Mouse (Mus musculus) mesoderm, embryonic 11.5 days (tissue): ENCODE data around the gene Sf3a3.

Experiments
- DNase-seq: peaks from one replicate; pipeline ENCODE4 v3.0.0-alpha.2; 2012; ENCODE audit warnings: low read depth, low spot score

Gene Sf3a3

DNA sequence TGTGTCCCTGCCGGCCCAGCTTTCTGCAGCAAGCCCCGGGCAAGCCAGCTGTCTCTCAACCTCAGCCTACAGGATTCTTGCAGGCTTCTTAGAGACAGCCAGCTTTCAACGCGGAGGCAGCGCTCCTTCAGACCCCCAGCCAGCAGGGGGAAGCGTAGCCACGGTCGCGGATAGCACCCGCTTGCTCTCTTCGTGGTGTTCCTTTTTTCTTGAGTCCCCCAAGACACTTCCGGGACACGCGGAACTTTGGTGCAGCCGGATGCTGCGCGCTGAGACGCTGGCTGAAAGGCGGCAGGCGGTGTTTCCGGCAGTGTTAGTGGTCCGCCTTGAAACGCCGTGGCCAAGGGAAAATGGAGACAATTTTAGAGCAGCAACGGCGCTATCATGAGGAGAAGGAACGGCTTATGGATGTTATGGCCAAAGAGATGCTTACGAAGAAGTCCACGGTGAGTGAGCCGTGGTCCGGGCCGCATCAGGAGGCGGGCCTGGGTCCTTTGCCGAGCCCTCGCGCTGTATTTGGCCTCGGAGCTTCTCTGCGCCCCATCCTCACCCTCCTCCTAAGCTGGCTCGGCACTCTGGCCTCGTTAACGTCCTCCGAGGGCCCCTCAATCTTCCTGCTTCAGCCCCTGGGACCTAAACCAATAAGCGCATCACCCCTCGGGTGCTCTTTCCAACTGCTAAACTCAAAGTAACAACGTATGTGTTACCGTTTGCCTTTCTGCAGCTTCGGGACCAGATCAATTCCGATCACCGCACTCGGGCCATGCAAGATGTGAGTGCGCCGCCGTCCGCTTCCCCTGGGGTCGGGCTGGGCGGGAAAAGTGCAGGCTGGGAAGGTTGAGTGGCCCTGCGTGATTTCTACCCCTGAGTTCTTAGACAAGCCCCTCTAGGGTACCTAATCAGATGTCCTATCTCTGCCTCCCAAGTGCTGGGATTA is at the start of gene Sf3a3:
Gene Sf3a3, plus strand, starts transcription at position 232 of the 937 bp plus-strand sequence.
- DNase-seq = peak; percentile 97

DNA sequence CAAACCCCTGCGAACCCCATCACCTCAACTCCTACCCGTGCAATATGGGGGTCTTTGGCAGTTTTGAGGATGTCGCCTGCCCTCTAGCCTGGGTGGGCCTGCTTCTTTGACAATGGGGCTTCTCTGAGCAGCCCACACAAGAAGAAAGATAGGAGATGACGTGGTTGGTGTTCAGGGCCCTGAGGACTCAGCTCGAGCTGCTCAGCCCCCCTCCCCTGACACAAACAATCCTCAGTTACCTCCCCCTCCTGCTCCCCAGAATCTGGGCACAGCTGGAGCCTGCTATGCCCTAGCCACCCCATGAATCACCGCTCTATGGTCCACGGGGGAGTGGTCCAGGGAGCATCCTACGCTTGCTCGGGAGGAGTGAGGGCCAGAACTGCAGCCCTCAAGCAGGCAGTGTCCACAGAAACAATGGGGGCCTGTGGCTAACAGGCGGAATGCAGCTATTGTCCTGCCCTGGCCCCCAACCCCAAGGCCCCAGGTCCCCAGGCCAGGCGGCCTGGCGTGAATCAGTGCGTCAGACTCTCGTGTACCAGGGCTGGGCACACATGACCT is 47.0 kb upstream of the Sf3a3 start:
- DNase-seq = no peak

DNA sequence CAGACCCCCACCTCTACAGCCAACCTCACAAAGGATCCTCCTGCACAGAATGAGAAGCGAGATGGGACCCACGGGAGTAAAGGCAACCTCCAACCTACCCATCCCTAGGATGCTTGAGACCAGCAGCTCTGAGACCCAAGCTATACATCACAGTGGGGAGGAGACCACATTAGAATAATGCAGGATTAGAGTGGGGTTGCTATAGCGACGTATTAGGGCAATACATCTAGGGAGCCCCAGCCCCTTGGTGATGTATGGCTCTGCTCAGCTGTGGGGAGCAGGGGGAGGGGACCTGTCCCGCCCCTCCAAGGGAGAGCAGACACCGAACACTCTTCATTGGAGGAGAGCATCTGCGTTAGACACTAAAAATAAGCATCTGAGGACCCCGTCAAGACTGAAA is 46.5 kb upstream of the Sf3a3 start:
- peak; percentile 69 for DNase-seq

DNA sequence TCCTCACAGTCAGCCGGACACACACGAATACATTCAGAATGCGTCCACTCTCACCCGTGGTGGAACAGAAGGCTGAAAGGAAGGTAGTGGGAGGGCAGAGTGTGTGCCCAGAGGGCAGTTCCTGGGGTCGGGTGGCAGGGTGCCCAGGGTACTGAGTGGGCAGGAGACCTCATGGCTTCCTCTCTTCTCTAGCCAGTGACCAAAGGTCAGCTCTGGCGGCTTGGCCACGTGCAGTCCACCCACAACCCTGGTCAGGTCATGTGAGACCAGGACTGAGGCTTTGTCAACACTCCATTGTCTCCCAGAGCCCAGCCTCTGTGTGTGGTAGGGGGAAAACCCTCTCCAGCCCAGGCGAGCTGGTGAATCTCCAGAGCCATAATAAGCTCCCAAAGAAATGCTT is 44.3 kb upstream of the Sf3a3 start:
- no peak for DNase-seq

DNA sequence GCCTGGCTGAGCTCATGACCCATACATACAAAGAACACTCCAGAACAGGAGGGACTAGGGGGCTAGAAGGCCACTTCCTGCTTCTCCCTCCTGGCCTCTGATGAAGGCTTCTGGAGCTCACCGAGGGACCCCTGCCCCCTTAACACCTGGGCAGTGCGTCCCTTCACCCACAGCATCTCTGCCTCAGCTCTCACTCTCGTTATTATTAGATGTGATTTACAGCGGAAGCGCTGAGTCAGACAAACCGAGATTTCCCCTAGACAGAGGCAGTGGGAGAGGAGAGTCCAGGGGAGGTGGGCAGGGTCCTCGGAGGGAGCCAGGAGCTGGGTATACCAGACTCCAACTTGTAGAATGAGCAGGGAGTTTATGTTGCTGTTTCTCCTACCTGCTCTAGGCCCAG is 43.0 kb upstream of the Sf3a3 start:
- no peak for DNase-seq

DNA sequence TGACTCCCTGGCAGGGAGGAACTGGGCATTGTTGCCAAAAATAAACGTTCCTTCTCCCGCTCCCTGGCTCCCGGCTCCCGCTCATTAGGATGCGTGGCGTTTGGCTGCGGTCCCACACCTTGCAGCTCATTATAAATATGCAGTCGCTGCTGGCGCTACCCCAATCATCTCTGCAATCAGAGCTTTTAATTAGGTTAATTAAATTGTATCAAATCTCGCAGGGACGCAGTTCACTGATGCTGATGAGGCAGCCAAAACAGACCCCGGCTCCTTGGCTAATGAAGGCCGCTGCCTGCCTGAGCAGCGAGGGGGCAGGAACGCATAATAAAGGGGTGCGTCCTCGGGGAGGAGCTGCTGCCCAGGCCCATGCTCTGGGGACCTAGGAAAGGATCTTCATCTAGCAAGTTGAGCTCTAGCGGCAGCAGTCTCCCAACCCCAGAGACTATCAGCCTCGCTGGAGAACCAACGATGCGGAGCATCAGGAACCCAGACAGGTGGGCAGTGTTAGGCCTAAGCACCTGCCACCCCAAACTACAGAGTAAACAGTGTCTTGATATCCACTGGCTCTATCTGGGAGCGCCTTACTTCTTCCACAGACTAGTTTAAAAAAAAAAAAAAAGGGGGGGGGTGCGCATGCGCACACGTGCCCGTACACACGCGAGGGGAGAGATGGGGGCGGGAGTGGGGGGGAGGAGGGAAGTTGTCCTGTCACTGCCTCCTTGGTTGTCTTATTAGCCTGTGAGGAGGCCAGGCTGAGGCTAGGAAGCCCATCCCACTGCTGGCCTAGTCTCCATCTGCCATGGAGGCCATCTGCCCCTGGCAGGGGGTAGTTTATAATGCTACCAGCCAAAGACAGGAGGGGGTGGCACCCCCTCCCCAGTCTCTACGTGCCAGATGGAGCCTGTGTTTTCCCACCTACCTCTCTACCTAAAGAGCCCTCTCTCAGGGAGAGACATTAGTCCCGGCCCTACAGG is 41.9 kb upstream of the Sf3a3 start:
- no peak for DNase-seq

DNA sequence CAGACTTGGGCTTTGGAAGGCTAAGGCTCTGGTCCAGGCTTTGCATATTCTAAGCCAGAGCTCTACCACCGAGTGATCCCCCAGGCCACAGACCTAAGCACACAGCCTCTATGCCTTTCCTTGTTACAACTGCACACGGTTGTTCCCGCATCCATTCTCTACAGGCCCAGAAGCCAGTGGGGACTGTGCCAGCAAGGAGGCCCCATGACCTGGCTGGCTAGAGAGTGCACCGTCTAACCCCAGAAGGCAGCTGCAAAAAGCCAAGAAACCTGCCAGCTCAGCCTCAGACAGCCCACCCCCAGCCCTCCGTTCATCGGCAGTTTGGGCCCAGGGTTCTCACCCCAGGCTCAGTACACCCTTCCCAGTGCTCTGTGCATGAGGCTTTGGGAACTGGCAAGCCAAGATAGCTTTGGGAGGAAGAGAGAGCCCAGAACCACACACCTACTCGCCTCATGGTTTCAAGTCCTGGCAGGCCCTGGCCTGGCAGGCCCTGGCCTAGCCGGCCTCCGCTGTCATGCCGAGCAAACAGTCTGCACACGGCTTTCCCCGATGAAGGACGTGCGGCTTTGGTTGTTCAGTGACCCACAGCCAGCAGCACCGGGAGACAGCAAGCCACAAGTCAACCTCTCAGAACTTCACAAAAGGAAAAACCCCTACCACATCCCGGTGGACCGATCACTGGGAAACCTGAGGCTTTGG is 40.1 kb upstream of the Sf3a3 start:
- DNase-seq = no peak

DNA sequence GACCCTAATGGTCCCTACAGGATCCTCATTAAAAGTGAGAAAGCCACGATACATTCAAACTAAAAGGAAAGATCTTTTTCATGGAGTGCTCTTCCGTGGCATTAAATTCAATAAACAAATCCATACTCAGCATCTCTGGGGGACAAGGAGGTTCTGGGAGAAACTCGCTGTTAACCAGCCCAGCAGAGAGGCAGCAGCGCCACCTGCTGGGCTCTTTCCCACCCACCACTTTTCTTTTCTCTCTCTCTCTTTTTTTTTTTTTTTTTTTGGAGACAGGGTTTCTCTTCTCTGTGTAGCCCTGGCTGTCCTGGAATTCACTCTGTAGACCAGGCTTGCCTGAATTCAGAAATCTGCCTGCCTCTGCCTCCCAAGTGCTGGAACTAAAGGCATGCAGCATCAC is 39.5 kb upstream of the Sf3a3 start:
- DNase-seq = peak; percentile 88

DNA sequence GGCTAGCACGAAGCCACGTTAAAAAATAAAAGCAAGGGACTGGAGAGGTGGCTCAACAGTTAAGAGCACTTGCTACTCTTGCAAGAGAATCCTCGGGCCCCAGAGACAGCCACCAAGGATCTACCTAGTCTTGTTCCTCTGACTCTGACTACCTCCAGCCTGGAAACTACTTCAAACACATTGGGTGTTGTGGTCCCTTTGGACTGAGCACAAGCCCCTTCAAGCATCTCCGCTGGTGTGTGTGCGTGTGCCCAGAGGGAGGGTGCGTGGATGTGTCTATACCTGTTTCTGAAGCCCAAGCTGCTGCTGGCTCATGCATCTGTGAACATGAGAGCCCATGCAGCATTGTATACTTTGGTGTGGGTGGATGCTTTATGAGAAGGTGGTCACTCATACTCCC is 38.6 kb upstream of the Sf3a3 start:
- DNase-seq = no peak

DNA sequence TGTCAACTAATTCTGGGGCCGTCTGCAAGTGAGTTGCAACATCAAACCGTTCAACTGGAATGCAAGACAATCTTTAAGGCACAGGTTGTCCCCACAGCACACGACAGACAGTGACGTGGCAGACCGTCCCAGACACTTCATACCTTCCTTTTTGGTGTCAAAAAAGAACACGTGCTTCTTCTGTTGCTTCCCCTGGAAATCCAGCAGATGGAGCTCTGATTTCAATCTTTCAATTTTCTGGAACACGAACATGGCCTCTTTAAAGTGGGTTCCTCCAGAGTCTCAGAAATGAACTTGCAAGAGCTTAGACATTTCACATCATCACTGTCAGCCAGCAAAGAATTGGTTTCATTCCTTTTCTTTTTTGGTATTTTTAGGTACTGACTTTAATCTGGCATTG is 32.3 kb upstream of the Sf3a3 start:
- no peak for DNase-seq

DNA sequence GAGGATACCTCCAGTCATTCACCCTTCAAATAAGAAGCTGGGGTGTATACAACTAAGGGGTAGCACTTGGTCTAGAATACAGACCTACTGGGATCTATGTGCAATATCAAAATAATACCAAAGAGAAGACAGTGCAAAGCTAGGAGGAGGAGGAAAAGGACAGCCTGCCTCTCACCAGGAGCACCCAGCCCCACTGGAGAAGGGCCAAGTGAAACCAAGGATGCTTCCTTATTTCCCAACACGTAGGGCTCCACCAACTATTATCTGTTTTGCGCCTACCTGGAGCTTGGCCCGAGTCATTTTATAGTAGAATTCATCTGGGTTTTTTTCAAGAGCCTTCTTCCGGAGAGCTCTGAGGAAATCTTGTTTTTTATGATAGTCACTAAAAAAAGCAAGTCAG is 31.1 kb upstream of the Sf3a3 start:
- no peak for DNase-seq

DNA sequence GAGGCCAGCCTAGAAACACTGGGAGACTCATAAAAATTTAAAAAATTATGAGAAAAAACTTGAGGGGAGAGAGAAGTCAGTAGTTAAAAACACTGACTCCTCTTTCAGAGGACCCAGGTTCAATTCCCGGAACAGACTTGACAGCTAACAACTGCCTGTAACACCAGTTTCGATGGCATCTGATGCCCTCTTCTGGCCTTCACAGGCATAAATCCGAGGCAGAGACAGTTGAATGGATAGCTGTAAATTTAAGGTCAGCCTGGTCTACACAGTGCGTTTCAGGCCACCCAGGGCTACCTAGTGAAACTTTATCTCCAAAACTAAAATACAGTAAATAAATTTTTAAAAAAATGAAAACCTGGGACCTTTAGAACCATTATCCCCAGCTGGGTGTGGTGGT is 29.6 kb upstream of the Sf3a3 start:
- DNase-seq = no peak

DNA sequence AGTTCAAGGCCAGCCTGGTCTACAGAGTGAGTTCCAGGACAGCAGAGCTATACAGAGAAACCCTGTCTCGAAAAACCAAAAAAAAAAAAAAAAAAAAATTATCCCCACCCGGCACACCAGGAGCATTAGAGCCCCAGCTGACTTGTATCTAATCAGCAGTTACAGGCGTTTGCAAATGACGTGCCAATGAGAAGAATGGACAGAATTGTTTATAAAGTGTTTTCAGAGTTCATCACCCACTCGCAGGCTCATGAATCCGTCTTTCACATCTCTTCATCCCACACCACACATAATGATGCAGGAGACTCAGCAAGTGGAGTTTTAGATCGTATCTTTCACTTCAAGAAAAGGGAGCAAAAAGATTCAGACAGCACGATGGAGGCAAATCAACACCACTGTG is 29.1 kb upstream of the Sf3a3 start:
- no peak for DNase-seq

DNA sequence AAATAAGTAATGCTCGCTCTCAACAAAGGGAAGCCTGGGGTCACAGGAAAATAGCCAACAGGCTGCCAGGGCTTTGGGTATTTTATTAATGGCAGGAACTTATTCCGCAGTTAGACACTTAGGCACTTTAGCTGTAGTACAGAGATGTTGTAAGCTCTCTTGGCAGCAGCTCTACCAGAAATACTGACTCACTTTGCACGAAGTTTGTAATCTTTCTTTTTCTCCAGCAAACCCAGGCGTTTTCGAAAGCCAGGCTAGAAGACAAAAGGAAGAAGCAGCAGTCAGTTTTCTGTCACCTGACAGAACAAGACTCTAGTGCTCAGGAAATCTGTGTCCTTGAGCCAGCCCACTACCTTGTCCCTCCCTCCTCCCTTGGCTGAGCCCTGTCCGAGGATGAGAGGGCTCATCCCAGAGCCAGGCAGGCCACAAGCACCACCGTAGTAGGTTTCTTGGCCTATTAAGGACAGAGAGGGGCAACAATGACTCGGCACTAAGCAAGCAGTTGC is 28.6 kb upstream of the Sf3a3 start:
- no peak for DNase-seq

DNA sequence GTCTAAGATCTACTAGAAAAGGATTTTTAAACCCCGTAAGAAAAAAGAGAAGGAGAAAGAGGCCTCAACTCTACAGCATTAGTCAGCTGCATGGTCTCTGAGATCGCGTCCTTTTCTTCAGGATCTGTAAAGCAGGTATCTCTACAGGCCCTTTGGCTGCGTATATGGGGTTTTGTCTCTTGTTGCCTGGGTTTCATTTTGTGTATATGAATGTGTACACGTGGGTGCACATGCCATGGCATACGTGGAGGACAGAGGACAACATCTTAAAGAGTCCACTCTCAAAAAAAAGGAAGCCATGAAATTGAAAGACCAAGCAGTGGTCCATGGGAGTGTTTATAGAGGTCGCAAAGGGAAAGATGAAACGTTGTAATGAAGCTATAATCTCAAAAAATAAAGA is 23.1 kb upstream of the Sf3a3 start:
- no peak for DNase-seq

DNA sequence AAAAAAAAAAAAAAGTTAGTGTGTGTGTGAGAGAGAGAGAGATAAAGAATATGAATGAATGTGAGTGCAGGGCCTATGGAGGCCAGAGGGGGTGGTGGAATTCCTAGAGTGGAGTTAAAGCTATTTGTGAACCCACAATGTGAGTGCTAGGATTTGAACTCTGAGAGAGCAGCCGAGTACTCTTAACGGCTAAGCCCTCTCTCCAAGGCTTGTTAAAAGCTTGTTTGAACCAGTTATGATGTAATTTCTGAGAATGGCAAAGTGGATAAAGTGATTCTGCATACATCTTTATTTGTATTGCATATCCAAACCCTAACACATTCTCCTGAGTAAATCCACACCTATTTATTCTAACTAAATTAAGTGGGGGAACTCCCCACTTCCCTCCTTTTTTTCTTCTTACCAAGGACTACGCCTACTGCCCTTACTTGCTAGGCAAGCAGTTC is 22.1 kb upstream of the Sf3a3 start:
- DNase-seq = no peak

DNA sequence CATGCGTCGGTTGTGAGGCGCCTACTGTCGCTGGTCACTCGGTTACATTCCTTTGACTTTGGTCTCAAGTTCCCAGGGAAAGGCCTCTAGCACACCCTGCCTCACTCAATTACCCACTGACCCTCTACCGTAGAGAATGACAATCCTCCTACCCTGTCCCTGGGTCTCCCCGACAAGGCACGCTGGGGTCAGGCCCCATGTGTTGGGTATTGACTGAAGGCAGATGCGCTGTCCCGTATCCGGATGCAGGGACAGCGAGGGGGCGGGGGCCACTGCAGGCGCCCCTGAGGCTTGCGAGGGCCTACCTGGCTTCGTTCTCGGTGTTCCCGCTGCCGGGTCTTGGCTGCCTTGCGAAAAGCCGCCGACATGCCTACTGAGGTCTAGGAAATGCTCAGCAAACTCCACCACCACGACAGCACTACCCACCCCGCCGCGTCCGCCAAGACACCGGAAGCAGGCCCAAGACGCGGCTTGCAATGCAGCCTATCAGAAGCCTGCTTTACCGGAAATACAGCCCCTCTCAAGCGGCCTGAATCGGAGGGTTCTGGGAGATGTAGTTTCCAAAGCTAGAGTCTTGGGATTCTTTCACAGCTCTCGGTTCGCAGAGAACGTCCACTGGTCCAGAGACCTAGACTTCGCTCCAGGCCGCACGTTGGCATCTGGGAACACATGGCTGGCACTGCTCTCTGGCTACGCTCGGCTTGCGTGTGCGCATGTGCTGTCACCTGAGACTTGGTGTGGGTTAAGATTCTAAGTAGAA is 21.3 kb upstream of the Sf3a3 start, which contains the start of gene Utp11:
Gene Utp11, minus strand, starts transcription at position 466 of the 760 bp plus-strand sequence.
- peak; percentile 92 for DNase-seq

DNA sequence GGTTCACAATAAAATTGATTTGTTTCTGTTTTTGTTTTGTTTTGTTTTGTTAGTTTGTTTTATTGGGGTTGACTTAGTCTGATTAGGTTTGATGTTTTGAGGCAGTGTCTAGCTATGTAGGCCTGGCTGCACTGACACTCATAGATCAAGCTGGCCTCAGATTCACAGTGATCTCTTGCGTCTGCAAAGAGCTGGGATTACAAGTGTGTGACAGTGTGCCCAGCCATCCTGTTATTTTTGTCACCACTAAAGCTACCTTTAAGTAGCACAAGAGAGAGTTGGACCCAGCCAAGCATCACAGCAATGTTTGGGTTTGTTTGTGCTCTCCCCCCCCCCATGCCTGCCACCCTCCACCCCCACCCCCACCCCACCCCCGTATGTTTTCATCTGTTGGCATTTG is 20.0 kb upstream of the Sf3a3 start:
- no peak for DNase-seq

DNA sequence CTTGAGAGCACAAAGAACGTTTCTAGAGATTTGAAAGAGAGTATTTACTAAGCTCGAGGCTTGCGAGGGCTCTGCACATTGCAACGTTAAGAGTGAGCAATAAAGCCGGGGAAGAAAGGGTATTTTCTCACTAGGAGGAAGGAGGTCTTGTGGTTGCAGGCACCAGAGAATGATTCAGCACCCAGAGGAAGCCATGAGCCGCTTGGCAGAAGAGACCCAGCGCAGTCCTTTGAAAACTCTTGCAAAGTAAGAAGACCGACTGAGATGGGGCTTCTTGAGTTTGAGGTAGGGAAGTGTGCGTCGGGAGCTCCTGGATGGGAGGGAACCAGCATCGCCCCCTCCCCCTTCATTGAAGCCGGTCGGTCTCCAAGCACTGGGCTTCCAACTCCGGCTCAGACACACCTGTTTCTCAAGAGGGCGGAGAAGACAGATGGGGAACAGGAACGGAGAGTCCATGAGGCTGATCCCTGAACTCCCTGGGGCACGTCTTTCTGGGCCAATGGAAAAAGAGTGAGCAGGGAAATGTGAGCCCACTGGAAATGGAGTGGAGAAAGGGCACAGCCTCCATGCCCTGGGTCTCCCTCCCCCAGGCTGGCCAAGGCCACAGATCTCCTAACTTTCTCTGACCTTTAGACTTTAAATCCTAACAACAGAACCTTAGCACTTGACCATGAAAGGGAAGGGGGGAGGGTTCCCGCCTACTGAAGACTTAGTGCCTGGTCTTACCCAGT is 18.6 kb upstream of the Sf3a3 start:
- no peak for DNase-seq

DNA sequence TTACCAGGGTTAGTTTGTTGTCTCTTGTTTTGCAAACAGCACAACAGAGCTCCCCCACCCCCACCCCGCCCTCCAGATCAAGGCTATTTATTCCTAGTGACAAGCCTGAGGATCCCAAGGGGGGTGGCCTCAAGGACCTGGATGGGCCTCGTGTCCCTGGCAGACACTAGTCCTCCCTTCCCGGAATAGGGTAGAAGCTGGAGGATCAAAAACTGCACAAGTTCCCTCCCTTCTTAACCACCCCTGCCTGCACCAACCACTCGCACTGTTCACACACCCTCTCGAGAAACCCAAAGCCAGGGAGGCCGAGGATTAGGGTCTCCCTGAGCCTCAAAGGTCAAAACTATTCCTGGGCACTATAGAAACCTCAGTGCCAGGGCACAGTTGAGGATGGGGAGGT is 14.8 kb upstream of the Sf3a3 start:
- no peak for DNase-seq
